Mouse (Mus musculus) cortical plate, adult 2 months (tissue): Measurements from ENCODE around the gene Ppp3r2.

ENCODE experiments used
- CTCF ChIP-seq: fragments of 200-500 bp; IDR thresholded peaks from 2 replicates; pipeline ENCODE4 v1.5.1; 2011; ENCODE audit warnings: mild to moderate bottlenecking, control low read depth, low read length; ENCODE audit not compliant: insufficient read depth; ENCODE audit errors: extremely low read depth
- POLR2A ChIP-seq: fragments of 200-500 bp; IDR thresholded peaks from 2 replicates; pipeline ENCODE4 v1.6.1; 2011; ENCODE audit warnings: mild to moderate bottlenecking, low read length, control low read depth; ENCODE audit not compliant: insufficient read depth; ENCODE audit errors: extremely low read depth

DNA sequence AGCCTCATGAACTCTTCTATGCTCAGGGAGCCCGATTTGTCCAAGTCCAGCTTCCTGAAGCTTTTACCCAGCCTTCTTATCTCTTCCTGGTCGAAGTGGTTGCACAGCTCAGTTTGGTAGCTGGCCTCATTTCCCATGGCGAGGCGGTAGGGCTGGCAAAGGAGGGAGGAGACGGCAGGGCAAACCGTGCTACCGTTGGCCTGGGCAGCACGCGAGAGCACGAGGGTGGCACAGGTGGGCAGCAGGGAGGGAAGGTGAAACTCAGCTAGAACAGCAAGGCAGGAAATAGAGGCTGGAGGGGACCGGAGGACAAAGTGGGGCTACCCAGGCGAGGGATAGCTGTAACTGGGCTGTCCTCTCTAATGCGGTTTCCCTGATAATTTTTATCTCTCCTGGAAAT is at the start of gene Ppp3r2:
- no peak for TF ChIP-seq CTCF
- no peak for TF ChIP-seq POLR2A
